Mouse (Mus musculus) forebrain, embryonic 14.5 days (tissue): ENCODE results near the gene Mettl11b. TPM values are rescaled to one million over a fixed set of nuclear protein-coding genes. Genes with fewer than 3 reads are reported as not detected.

Experiments
- ATAC-seq: fragments of 200-750 bp; cut with Nextera tagmentation; 2 replicates; pipeline ENCODE4 v1.8.0; 2017; ENCODE audit warnings: mild to moderate bottlenecking, moderate library complexity
- DNase-seq: peaks from one replicate; pipeline ENCODE4 v3.0.0-alpha.2; 2015; ENCODE audit warnings: low spot score
- H3K27ac ChIP-seq: fragments of 300-500 bp; sonication (generic); 2 replicates; pipeline ENCODE4 v1.5.1; 2014; ENCODE audit warnings: low read depth, mild to moderate bottlenecking, control low read depth, low read length, moderate library complexity
- H3K27me3 ChIP-seq: fragments of 300-500 bp; sonication (generic); replicated peaks from 2 replicates; pipeline ENCODE4 v1.6.1; 2014; ENCODE audit warnings: low read length, control low read depth, mixed read lengths; ENCODE audit not compliant: control insufficient read depth, insufficient read depth
- H3K36me3 ChIP-seq: fragments of 300-500 bp; sonication (generic); 2 replicates; pipeline ENCODE4 v1.6.1; 2014; ENCODE audit warnings: low read length, control low read depth; ENCODE audit not compliant: control insufficient read depth, insufficient read depth
- H3K4me1 ChIP-seq: fragments of 300-500 bp; sonication (generic); 2 replicates; pipeline ENCODE4 v1.6.1; 2014; ENCODE audit warnings: antibody characterized with exemption, low read length, control low read depth; ENCODE audit not compliant: control insufficient read depth, insufficient read depth
- H3K4me2 ChIP-seq: fragments of 300-500 bp; sonication (generic); 2 replicates; pipeline ENCODE4 v1.6.1; 2014; ENCODE audit warnings: mild to moderate bottlenecking, control low read depth, low read length
- H3K4me3 ChIP-seq: fragments of 300-500 bp; sonication (generic); 2 replicates; pipeline ENCODE4 v1.5.1; 2014; ENCODE audit warnings: low read depth, low read length, control low read depth
- H3K9ac ChIP-seq: fragments of 300-500 bp; sonication (generic); 2 replicates; pipeline ENCODE4 v1.6.1; 2014; ENCODE audit warnings: mild to moderate bottlenecking, low read length, control low read depth, moderate library complexity
- H3K9me3 ChIP-seq: fragments of 300-500 bp; sonication (generic); replicated peaks from 2 replicates; pipeline ENCODE4 v1.6.1; 2016; ENCODE audit warnings: low read length, control low read depth, mixed read lengths; ENCODE audit not compliant: control insufficient read depth
- WGBS: fragments of 180-500 bp; shearing (Covaris S2); extraction: QIAGEN DNeasy Blood & Tissue Kit; methylation state at CpG from one replicate; pipeline ENCODE4 v1.1.7; 2014; 5-methylcytosine and 5-hydroxymethylcytosine counted together
- polyA plus RNA-seq: library from polyadenylated mRNA; unstranded; fragments of >200 nt; fragmentation: Nextera tagmentation; extraction: Ambion mirVana; gene quantifications from 2 replicates; pipeline ENCODE4 v1.2.1, GENCODE M21; 2014

Mettl11b gene
- polyA plus RNA-seq, 1 experiment from 2014 or later: 1.1 TPM

GRCm38 (mm10) chr1:163662416-163662815 is 62.6 kb downstream of the Mettl11b start:
- Histone ChIP-seq H3K9me3 (no peaks in the 10 kb centered on the region), H3K4me2 (no peak overlapping the region), H3K27ac (no peak overlapping the region), H3K4me1 (no peaks in the 10 kb centered on the region), H3K4me3 (no peak overlapping the region), H3K9ac (no peak overlapping the region), H3K27me3 (no peaks in the 10 kb centered on the region), H3K36me3 (no peaks in the 10 kb centered on the region)
- 92% methylated on average over 1 of the region's 1 CpGs for WGBS
- ATAC-seq (no peak), DNase-seq (no peak)

DNA sequence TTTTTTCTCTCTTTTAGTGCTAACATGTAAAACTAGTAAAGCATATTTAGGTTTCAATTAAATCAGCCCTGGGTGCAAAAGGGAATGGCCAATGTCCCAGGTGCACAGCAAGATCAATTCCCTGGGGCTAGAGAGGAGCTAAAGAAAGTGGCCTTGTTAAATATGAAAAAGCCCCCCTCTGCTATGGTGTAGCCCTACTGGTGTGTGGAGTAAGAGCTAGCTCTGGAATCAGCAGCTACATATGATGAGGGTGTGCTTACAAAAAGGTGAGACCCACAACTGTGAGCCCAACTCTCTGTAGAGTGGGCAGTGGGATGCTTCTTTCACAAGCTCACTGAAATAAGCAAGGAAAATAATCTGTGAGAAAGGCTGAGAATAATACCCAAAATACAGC is 66.5 kb downstream of the Mettl11b start:
- H3K9me3 ChIP-seq: no peaks in the 10 kb centered on the region
- H3K4me2 ChIP-seq: no peak overlapping the region
- H3K27me3 ChIP-seq: no peaks in the 10 kb centered on the region
- no peak overlapping the region for H3K9ac ChIP-seq
- DNase-seq (no peak), ATAC-seq (no peak)
- no peaks in the 10 kb centered on the region for H3K36me3 ChIP-seq
- H3K27ac ChIP-seq: no peak overlapping the region
- no peak overlapping the region for H3K4me3 ChIP-seq
- H3K4me1 ChIP-seq: no peaks in the 10 kb centered on the region

GRCm38 (mm10) chr1:163657766-163658534 is 67.1 kb downstream of the Mettl11b start:
- no peak overlapping the region for H3K9ac ChIP-seq
- H3K4me1 ChIP-seq: no peaks in the 10 kb centered on the region
- DNase-seq (peak; percentile 44), ATAC-seq (peak; percentile 58; the same call in 1 of the 2 replicates)
- no peaks in the 10 kb centered on the region for H3K9me3 ChIP-seq
- no peak overlapping the region for H3K4me2 ChIP-seq
- 75% methylated on average over 7 of the region's 7 CpGs for WGBS
- no peak overlapping the region for H3K27ac ChIP-seq
- no peak overlapping the region for H3K4me3 ChIP-seq
- H3K27me3 ChIP-seq: no peaks in the 10 kb centered on the region
- no peaks in the 10 kb centered on the region for H3K36me3 ChIP-seq

DNA sequence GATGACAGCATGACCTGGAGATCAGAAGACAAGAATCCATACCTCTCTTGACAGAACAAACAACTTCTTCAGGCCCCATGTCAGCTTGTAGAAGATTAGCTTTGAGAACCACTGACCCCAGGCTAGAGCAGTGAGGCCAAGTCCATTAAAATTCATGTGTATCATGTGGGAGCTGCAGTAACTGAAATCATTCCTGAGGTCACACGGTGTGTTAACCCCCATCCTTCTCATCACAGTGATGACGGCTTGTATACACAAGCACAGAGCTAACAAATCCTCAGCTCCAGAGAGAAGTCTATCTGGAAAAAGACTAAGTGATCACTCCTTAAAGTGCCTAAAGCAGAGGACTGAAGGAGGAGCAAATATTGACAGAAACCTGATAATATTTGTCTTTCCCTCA is 68.0 kb downstream of the Mettl11b start:
- Histone ChIP-seq H3K9ac (no peak overlapping the region), H3K36me3 (no peaks in the 10 kb centered on the region), H3K27me3 (no peaks in the 10 kb centered on the region), H3K4me3 (no peak overlapping the region), H3K4me1 (no peaks in the 10 kb centered on the region), H3K4me2 (no peak overlapping the region), H3K9me3 (no peaks in the 10 kb centered on the region), H3K27ac (no peak overlapping the region)
- DNase-seq: no peak
- ATAC-seq: no peak
- 90% methylated on average over 2 of the region's 2 CpGs for WGBS

DNA sequence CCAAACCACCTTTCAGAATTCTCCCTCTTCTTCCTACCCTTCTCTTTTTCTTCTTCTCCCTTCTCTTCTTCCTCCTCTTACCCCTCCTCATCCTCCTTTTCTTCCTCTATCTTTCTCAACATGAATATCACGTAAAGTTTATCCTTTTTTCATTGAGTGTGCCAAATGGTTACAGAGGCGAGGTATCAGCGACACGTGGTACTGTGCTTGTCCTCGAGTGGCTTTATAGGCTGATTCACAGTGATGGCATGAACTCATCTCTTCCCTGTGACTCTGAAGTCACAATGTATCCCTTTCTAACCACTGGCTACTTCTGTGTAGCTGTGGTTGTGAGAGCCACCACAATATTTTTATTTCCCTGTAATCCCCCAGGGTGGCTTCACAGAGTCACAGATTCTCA is 68.6 kb downstream of the Mettl11b start:
- H3K27ac ChIP-seq: no peak overlapping the region
- H3K9ac ChIP-seq: no peak overlapping the region
- ATAC-seq (no peak), DNase-seq (no peak)
- H3K27me3 ChIP-seq: no peaks in the 10 kb centered on the region
- 94% methylated on average over 5 of the region's 5 CpGs for WGBS
- H3K4me1 ChIP-seq: no peaks in the 10 kb centered on the region
- H3K36me3 ChIP-seq: no peaks in the 10 kb centered on the region
- H3K4me3 ChIP-seq: no peak overlapping the region
- H3K4me2 ChIP-seq: no peak overlapping the region
- H3K9me3 ChIP-seq: no peaks in the 10 kb centered on the region

Other genes starting within 250 kb of the Mettl11b start
- 104 and 120 TPM in 2 replicates for gene Kifap3, start 54.4 kb upstream of the Mettl11b start, polyA plus RNA-seq
- gene Scyl3, start 203.9 kb upstream of the Mettl11b start, polyA plus RNA-seq: 17.1 and 17.5 TPM in 2 replicates